Mouse (Mus musculus) embryonic fibroblast, embryonic 13.5 days (primary cell): ENCODE results near the gene Upk1a. TPM values are rescaled to one million over a fixed set of nuclear protein-coding genes. Genes with fewer than 3 reads are reported as not detected.

ENCODE experiments used
- H3K27ac ChIP-seq: 2 replicates; pipeline ENCODE4 v1.5.1; 2012; ENCODE audit warnings: low read length, control low read depth, inconsistent platforms; ENCODE audit not compliant: insufficient read depth
- H3K4me1 ChIP-seq: 2 replicates; pipeline ENCODE4 v1.6.1; 2011; ENCODE audit warnings: low read length; ENCODE audit not compliant: control insufficient read depth, insufficient read depth
- H3K4me3 ChIP-seq: 2 replicates; pipeline ENCODE4 v1.5.1; 2011; ENCODE audit warnings: mild to moderate bottlenecking, control low read depth, low read length; ENCODE audit not compliant: insufficient read depth
- CTCF ChIP-seq: IDR thresholded peaks from 2 replicates; pipeline ENCODE4 v1.5.1; 2011; ENCODE audit warnings: mild to moderate bottlenecking, control low read depth, low read length, moderate library complexity, borderline replicate concordance; ENCODE audit not compliant: insufficient read depth
- POLR2A ChIP-seq: IDR thresholded peaks from 2 replicates; pipeline ENCODE4 v1.6.1; 2011; ENCODE audit warnings: low read depth, mild to moderate bottlenecking, control low read depth, low read length, moderate library complexity
- polyA plus RNA-seq: library from polyadenylated mRNA; stranded (reverse); fragments of >200 nt; gene quantifications from 2 replicates; pipeline ENCODE4 v1.2.4, GENCODE M21; 2011; ENCODE audit warnings: low read depth; ENCODE audit not compliant: missing spikeins, insufficient read length

Gene Upk1a
- polyA plus RNA-seq, 1 experiment = 0.49 TPM

GRCm38 (mm10) chr7:30562526-30563116 is 50.0 kb downstream of the Upk1a start:
- H3K4me1 ChIP-seq = peaks cover 5% of the 10 kb centered on the region; the same call in 1 of the 2 replicates
- peak overlapping the region; percentile 35 for H3K27ac ChIP-seq
- H3K4me3 ChIP-seq = peak overlapping the region; percentile 80
- no peak for TF ChIP-seq CTCF
- peak; percentile 48 for TF ChIP-seq POLR2A

- Histone ChIP-seq H3K4me1 (peaks cover 5% of the 10 kb centered on the region; the same call in 1 of the 2 replicates), H3K4me3 (no peak overlapping the region), H3K27ac (no peak overlapping the region)
- TF ChIP-seq CTCF (no peak), POLR2A (no peak)
Observed at GRCm38 (mm10) chr7:30560296-30560695, 52.4 kb downstream of the Upk1a start.

GRCm38 (mm10) chr7:30559443-30559954 is 53.1 kb downstream of the Upk1a start, which contains the start of gene Lin37:
Gene Lin37 (minus strand): TSS chr7:30559838.
- TF ChIP-seq POLR2A (peak; percentile 77), CTCF (no peak)
- Histone ChIP-seq H3K4me3 (peak within 1 kb of the TSS; percentile 68), H3K27ac (peak within 1 kb of the TSS; percentile 17; the same call in 1 of the 2 replicates), H3K4me1 (peaks cover 5% of the 10 kb centered on the region; the same call in 1 of the 2 replicates)

- Histone ChIP-seq H3K4me3 (peak overlapping the region; percentile 68), H3K27ac (0 out of 2 replicates have a peak overlapping the region, but pooled peaks have one; percentile 17), H3K4me1 (peaks cover 3% of the 10 kb centered on the region; the same call in 1 of the 2 replicates)
- no peak for TF ChIP-seq CTCF
- TF ChIP-seq POLR2A = no peak; the same call in 1 of the 2 replicates
Observed at GRCm38 (mm10) chr7:30558656-30559442, 53.8 kb downstream of the Upk1a start.

GRCm38 (mm10) chr7:30557901-30558514 is 54.6 kb downstream of the Upk1a start:
- peak overlapping the region; percentile 68 for H3K4me3 ChIP-seq
- H3K4me1 ChIP-seq = peaks cover 3% of the 10 kb centered on the region; the same call in 1 of the 2 replicates
- no peak overlapping the region for H3K27ac ChIP-seq
- no peak for TF ChIP-seq POLR2A
- no peak for TF ChIP-seq CTCF

- peak; percentile 18; the same call in 1 of the 2 replicates for TF ChIP-seq CTCF
- TF ChIP-seq POLR2A = no peak
- no peak overlapping the region for H3K4me3 ChIP-seq
- H3K27ac ChIP-seq = no peak overlapping the region
- peaks cover 3% of the 10 kb centered on the region; the same call in 1 of the 2 replicates for H3K4me1 ChIP-seq
Observed at GRCm38 (mm10) chr7:30556894-30557536, 55.6 kb downstream of the Upk1a start.

- no peak overlapping the region for H3K27ac ChIP-seq
- TF ChIP-seq POLR2A (0 out of 2 replicates have a peak, but pooled peaks have one; percentile 18), CTCF (no peak)
- H3K4me1 ChIP-seq = peaks cover 3% of the 10 kb centered on the region; the same call in 1 of the 2 replicates
- no peak overlapping the region for H3K4me3 ChIP-seq
Observed at GRCm38 (mm10) chr7:30553810-30554584, 58.6 kb downstream of the Upk1a start.

Other genes with a start within 250 kb of the Upk1a start
- gene Tyrobp, start 199.1 kb downstream of the Upk1a start, polyA plus RNA-seq = 7.6 TPM in 1 of 2 replicates, not detected in the other
- gene Hcst, start 193.0 kb downstream of the Upk1a start, polyA plus RNA-seq = not detected in 2 replicates
- 0.42 and 1.1 TPM in 2 replicates for gene Nfkbid, start 191.1 kb downstream of the Upk1a start, polyA plus RNA-seq
- 30.8 and 34.2 TPM in 2 replicates for gene Aplp1, start 167.3 kb downstream of the Upk1a start, polyA plus RNA-seq
- not detected in 2 replicates for gene Kirrel2, start 155.2 kb downstream of the Upk1a start, polyA plus RNA-seq
- gene Nphs1, start 154.5 kb downstream of the Upk1a start, polyA plus RNA-seq = not detected in 2 replicates
- gene Prodh2, start 119.2 kb downstream of the Upk1a start, polyA plus RNA-seq = not detected in 2 replicates
- 4.3 and 7.1 TPM in 2 replicates for gene Arhgap33, start 77.8 kb downstream of the Upk1a start, polyA plus RNA-seq
- 55.6 and 58.1 TPM in 2 replicates for gene Hspb6, start 60.7 kb downstream of the Upk1a start, polyA plus RNA-seq
- 7.7 and 8.0 TPM in 2 replicates for gene Proser3, start 60.5 kb downstream of the Upk1a start, polyA plus RNA-seq
- gene Lin37, start 53.0 kb downstream of the Upk1a start, polyA plus RNA-seq = 30.6 and 38.5 TPM in 2 replicates
- gene U2af1l4, start 49.5 kb downstream of the Upk1a start, polyA plus RNA-seq = 49.1 and 79.1 TPM in 2 replicates
- gene Gm49396, start 49.5 kb downstream of the Upk1a start, polyA plus RNA-seq = 1.4 and 3.1 TPM in 2 replicates
- gene Psenen, start 49.2 kb downstream of the Upk1a start, polyA plus RNA-seq = 130 and 134 TPM in 2 replicates
- gene Igflr1, start 47.4 kb downstream of the Upk1a start, polyA plus RNA-seq = not detected in 2 replicates
- 31.9 and 40.1 TPM in 2 replicates for gene Kmt2b, start 24.1 kb downstream of the Upk1a start, polyA plus RNA-seq
- not detected in 2 replicates for gene Zbtb32, start 13.9 kb downstream of the Upk1a start, polyA plus RNA-seq
- 550 and 557 TPM in 2 replicates for gene Cox6b1, start 13.3 kb upstream of the Upk1a start, polyA plus RNA-seq
- gene Etv2, start 23.0 kb upstream of the Upk1a start, polyA plus RNA-seq = not detected in 2 replicates
- gene Rbm42, start 37.5 kb upstream of the Upk1a start, polyA plus RNA-seq = 32.9 and 33.9 TPM in 2 replicates
- 8.1 and 10.5 TPM in 2 replicates for gene Haus5, start 52.1 kb upstream of the Upk1a start, polyA plus RNA-seq
- gene Pmis2, start 58.8 kb upstream of the Upk1a start, polyA plus RNA-seq = not detected in 2 replicates
- gene 2200002J24Rik, start 86.1 kb upstream of the Upk1a start, polyA plus RNA-seq = not detected in 2 replicates
- gene Atp4a, start 99.4 kb upstream of the Upk1a start, polyA plus RNA-seq = not detected in 2 replicates
- gene Tmem147, start 116.7 kb upstream of the Upk1a start, polyA plus RNA-seq = 136 and 144 TPM in 2 replicates
- not detected in 2 replicates for gene Gapdhs, start 130.8 kb upstream of the Upk1a start, polyA plus RNA-seq
- 4.4 and 5.1 TPM in 2 replicates for gene Sbsn, start 138.6 kb upstream of the Upk1a start, polyA plus RNA-seq
- gene Dmkn, start 150.9 kb upstream of the Upk1a start, polyA plus RNA-seq = not detected in 2 replicates
- gene Krtdap, start 175.0 kb upstream of the Upk1a start, polyA plus RNA-seq = not detected in 2 replicates
- not detected in 2 replicates for gene Ffar2, start 210.9 kb upstream of the Upk1a start, polyA plus RNA-seq
- gene Ffar3, start 243.3 kb upstream of the Upk1a start, polyA plus RNA-seq = not detected in 2 replicates
- gene Ffar1, start 248.7 kb upstream of the Upk1a start, polyA plus RNA-seq = not detected in 2 replicates